Mouse (Mus musculus): Measurements from ENCODE around the gene Fam170b.

Gene Fam170b

GRCm38 (mm10) chr14:32833847-32834246 is at the start of gene Fam170b:
Gene Fam170b (plus strand): TSS chr14:32833962.
- no peak for DNase-seq (ENCODE audit: extremely low read depth, low read depth, low spot score)

- DNase-seq (ENCODE audit: extremely low read depth, low read depth, low spot score), result no peak
Observed at GRCm38 (mm10) chr14:32784130-32784747, 49.5 kb upstream of the Fam170b start.

- no peak for DNase-seq (ENCODE audit: extremely low read depth, low read depth, low spot score)
Observed at GRCm38 (mm10) chr14:32784748-32785134, 49.0 kb upstream of the Fam170b start.

GRCm38 (mm10) chr14:32785556-32786130 is 48.1 kb upstream of the Fam170b start, which contains the start of gene Tmem273:
Gene Tmem273 (plus strand): TSS chr14:32785963.
- DNase-seq (ENCODE audit: extremely low read depth, low read depth, low spot score), result no peak

GRCm38 (mm10) chr14:32787691-32788090 is 46.1 kb upstream of the Fam170b start:
- no peak for DNase-seq (ENCODE audit: extremely low read depth, low read depth, low spot score)

GRCm38 (mm10) chr14:32796375-32796774 is 37.4 kb upstream of the Fam170b start:
- no peak for DNase-seq (ENCODE audit: extremely low read depth, low read depth, low spot score)

- DNase-seq (ENCODE audit: extremely low read depth, low read depth, low spot score), result no peak
Observed at GRCm38 (mm10) chr14:32797803-32798202, 36.0 kb upstream of the Fam170b start.

- no peak for DNase-seq (ENCODE audit: extremely low read depth, low read depth, low spot score)
Observed at GRCm38 (mm10) chr14:32798355-32798754, 35.4 kb upstream of the Fam170b start.

- DNase-seq (ENCODE audit: extremely low read depth, low read depth, low spot score), result no peak
Observed at GRCm38 (mm10) chr14:32800048-32800447, 33.7 kb upstream of the Fam170b start.

GRCm38 (mm10) chr14:32801016-32801661 is 32.6 kb upstream of the Fam170b start:
- DNase-seq (ENCODE audit: extremely low read depth, low read depth, low spot score), result no peak

GRCm38 (mm10) chr14:32801662-32802024 is 32.1 kb upstream of the Fam170b start:
- no peak for DNase-seq (ENCODE audit: extremely low read depth, low read depth, low spot score)

- DNase-seq (ENCODE audit: extremely low read depth, low read depth, low spot score), result no peak
Observed at GRCm38 (mm10) chr14:32810111-32810510, 23.7 kb upstream of the Fam170b start.

- no peak for DNase-seq (ENCODE audit: extremely low read depth, low read depth, low spot score)
Observed at GRCm38 (mm10) chr14:32812429-32812828, 21.3 kb upstream of the Fam170b start.

- DNase-seq (ENCODE audit: extremely low read depth, low read depth, low spot score), result no peak
Observed at GRCm38 (mm10) chr14:32814961-32815360, 18.8 kb upstream of the Fam170b start.

- DNase-seq (ENCODE audit: extremely low read depth, low read depth, low spot score), result no peak
Observed at GRCm38 (mm10) chr14:32816533-32816932, 17.2 kb upstream of the Fam170b start.

GRCm38 (mm10) chr14:32817258-32817657 is 16.5 kb upstream of the Fam170b start:
- DNase-seq (ENCODE audit: extremely low read depth, low read depth, low spot score), result no peak

- DNase-seq (ENCODE audit: extremely low read depth, low read depth, low spot score), result no peak
Observed at GRCm38 (mm10) chr14:32819297-32819696, 14.5 kb upstream of the Fam170b start.

- no peak for DNase-seq (ENCODE audit: extremely low read depth, low read depth, low spot score)
Observed at GRCm38 (mm10) chr14:32822812-32823211, 10.9 kb upstream of the Fam170b start.

- no peak for DNase-seq (ENCODE audit: extremely low read depth, low read depth, low spot score)
Observed at GRCm38 (mm10) chr14:32823861-32824260, 9.9 kb upstream of the Fam170b start.

GRCm38 (mm10) chr14:32824267-32825150 is 9.3 kb upstream of the Fam170b start:
- no peak for DNase-seq (ENCODE audit: extremely low read depth, low read depth, low spot score)

GRCm38 (mm10) chr14:32825426-32826032 is 8.2 kb upstream of the Fam170b start:
- no peak for DNase-seq (ENCODE audit: extremely low read depth, low read depth, low spot score)

Measured in fat pad, adult 2 months (tissue).